Mouse (Mus musculus) liver, postnatal 0 days (tissue): Measurements from ENCODE around the gene Lrrc29. TPM values are rescaled to one million over a fixed set of nuclear protein-coding genes. Genes with fewer than 3 reads are reported as not detected.
"Not testable (repeated sequence)": the region's sequence is repeated elsewhere in the genome, so short reads cannot be mapped to it uniquely, and the experiment has no call there.

Experiments used
- ATAC-seq: fragments of 200-750 bp; cut with Nextera tagmentation; 2 replicates; pipeline ENCODE4 v1.8.0; 2017; ENCODE audit warnings: mild to moderate bottlenecking, moderate library complexity
- DNase-seq: peaks from one replicate; pipeline ENCODE4 v3.0.0-alpha.2; 2016
- H3K27ac ChIP-seq: fragments of 300-500 bp; sonication (generic); 2 replicates; pipeline ENCODE4 v1.5.1; 2014; ENCODE audit warnings: antibody characterized with exemption, moderate library complexity, mild to moderate bottlenecking, low read depth
- H3K27me3 ChIP-seq: fragments of 300-500 bp; sonication (generic); 2 replicates; pipeline ENCODE4 v1.6.1; 2014; ENCODE audit warnings: low read length, control low read depth, mixed read lengths; ENCODE audit not compliant: insufficient read depth
- H3K36me3 ChIP-seq: fragments of 300-500 bp; sonication (generic); replicated peaks from 2 replicates; pipeline ENCODE4 v1.6.1; 2014; ENCODE audit warnings: mild to moderate bottlenecking, control low read depth, low read length, moderate library complexity, mixed read lengths; ENCODE audit not compliant: insufficient read depth
- H3K4me1 ChIP-seq: fragments of 300-500 bp; sonication (generic); 2 replicates; pipeline ENCODE4 v1.6.1; 2014; ENCODE audit warnings: antibody characterized with exemption, mild to moderate bottlenecking, control low read depth; ENCODE audit not compliant: insufficient read depth
- H3K4me2 ChIP-seq: fragments of 300-500 bp; sonication (generic); 2 replicates; pipeline ENCODE4 v1.6.1; 2014; ENCODE audit warnings: low read depth, mild to moderate bottlenecking, low read length, moderate library complexity, mixed read lengths
- H3K4me3 ChIP-seq: fragments of 300-500 bp; sonication (generic); 2 replicates; pipeline ENCODE4 v1.5.1; 2014; ENCODE audit warnings: low read depth, low read length
- H3K9ac ChIP-seq: fragments of 300-500 bp; sonication (generic); replicated peaks from 2 replicates; pipeline ENCODE4 v1.6.1; 2014; ENCODE audit warnings: mild to moderate bottlenecking, moderate library complexity
- H3K9me3 ChIP-seq: fragments of 300-500 bp; sonication (generic); 2 replicates; pipeline ENCODE4 v1.6.1; 2016; ENCODE audit warnings: mild to moderate bottlenecking, control low read depth, low read length, mixed read lengths
- CTCF ChIP-seq: sonication (generic); IDR thresholded peaks from 2 replicates; pipeline ENCODE4 v1.5.1; 2016; ENCODE audit warnings: antibody characterized with exemption, low read depth
- EP300 ChIP-seq: IDR thresholded peaks from 2 replicates; pipeline ENCODE4 v1.6.1; 2016; ENCODE audit warnings: antibody characterized with exemption, low read depth, mild to moderate bottlenecking
- WGBS: fragments of 180-500 bp; shearing (Covaris S2); extraction: QIAGEN DNeasy Blood & Tissue Kit; methylation state at CpG from one replicate; pipeline ENCODE4 v1.1.7; 2014; ENCODE audit not compliant: insufficient replicate concordance; 5-methylcytosine and 5-hydroxymethylcytosine counted together
- polyA plus RNA-seq: library from polyadenylated mRNA; unstranded; fragments of >200 nt; fragmentation: Nextera tagmentation; extraction: Ambion mirVana; gene quantifications from 2 replicates; pipeline ENCODE4 v1.2.1, GENCODE M21; 2015

Lrrc29 gene
- polyA plus RNA-seq, 1 experiment from 2014 or later, result 7.7 TPM

DNA sequence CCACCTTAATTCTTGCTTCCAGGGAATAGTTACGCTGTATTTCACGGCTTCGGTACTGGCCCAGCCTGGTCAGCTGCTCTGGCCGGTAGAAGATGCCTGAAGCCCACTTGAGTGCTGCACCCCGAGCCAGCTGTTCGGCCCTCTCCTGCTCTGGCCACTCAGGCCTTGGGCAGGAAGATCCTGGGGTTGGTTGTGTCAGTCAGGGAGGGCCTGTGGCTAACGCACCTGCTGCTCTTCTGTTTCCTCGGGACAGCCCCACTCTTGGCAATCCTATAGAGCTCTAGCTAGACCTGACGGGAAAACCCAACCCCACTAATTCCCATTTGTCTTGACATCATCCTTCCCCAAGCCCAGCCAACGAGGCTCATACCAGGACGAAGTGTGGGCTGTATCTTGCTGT, 30.8 kb downstream of the Lrrc29 start:
- Histone ChIP-seq H3K9ac (no peak overlapping the region; the same call in 1 of the 2 replicates), H3K27me3 (peaks cover 5% of the 10 kb centered on the region), H3K36me3 (peaks cover 14% of the 10 kb centered on the region), H3K27ac (peak overlapping the region; percentile 37; the same call in 1 of the 2 replicates), H3K4me2 (peak overlapping the region; percentile 34), H3K4me3 (peak overlapping the region; percentile 16; the same call in 1 of the 2 replicates), H3K9me3 (no peaks in the 10 kb centered on the region), H3K4me1 (peaks cover 37% of the 10 kb centered on the region)
- DNase-seq, result no peak
- TF ChIP-seq CTCF (no peak), EP300 (no peak)
- WGBS, result 65% methylated on average over 11 of the region's 11 CpGs
- no peak for ATAC-seq

DNA sequence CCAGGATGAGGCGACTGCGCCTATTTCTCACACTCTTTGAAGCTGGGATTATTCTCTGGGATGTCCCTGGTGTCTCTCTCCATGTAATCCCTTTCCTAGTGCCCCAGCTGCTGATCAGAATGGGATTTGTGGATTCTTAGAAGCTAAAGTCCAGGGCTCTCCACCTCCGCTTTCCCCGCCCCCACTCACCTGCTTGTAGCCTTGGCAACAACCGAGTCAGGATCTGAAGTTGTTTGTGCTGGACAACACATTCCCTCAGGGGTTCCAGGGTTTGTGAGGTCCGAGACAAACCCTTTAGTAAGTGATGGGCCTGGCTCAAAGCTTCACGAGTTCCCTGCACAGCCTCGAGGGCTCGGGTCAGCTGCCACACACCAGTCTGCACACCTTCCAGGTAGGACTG, 31.3 kb downstream of the Lrrc29 start:
- peaks cover 41% of the 10 kb centered on the region for H3K4me1 ChIP-seq
- no peak overlapping the region for H3K9ac ChIP-seq
- H3K4me2 ChIP-seq, result peak overlapping the region; percentile 34

DNA sequence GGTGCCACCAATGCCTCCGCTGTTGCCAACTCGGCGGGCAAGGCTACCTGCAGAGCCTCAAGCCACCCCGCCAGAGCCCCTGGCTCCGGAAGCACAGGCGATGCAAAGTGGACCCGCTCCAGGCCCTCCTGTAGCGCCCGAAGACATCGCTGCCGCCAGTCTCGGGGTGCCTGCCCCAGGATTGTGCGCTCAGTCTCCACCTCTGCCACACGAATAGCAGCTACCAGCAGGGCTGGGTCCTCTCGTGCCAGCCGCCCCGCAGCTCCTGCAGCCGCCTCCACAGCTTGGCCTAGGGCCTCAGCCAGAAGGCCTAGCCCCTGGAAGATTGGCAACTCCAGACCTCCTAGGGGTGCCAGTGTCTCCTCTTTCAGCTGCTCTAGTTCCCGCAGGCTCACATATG, 32.7 kb downstream of the Lrrc29 start:
- no peak for ATAC-seq
- WGBS, result 67% methylated on average over 19 of the region's 19 CpGs
- Histone ChIP-seq H3K9ac (no peak overlapping the region), H3K9me3 (no peaks in the 10 kb centered on the region), H3K4me3 (no peak overlapping the region), H3K27me3 (peaks cover 11% of the 10 kb centered on the region), H3K4me1 (peaks cover 39% of the 10 kb centered on the region), H3K4me2 (no peak overlapping the region), H3K27ac (no peak overlapping the region), H3K36me3 (no peaks in the 10 kb centered on the region; the same call in 1 of the 2 replicates)
- TF ChIP-seq EP300, result no peak
- TF ChIP-seq CTCF, result no peak
- no peak for DNase-seq

More for the DNA sequence above, 31.3 kb downstream of the Lrrc29 start:
- 72% methylated on average over 9 of the region's 9 CpGs for WGBS
- Histone ChIP-seq H3K9me3 (no peaks in the 10 kb centered on the region), H3K4me3 (no peak overlapping the region), H3K36me3 (peaks cover 9% of the 10 kb centered on the region), H3K27ac (no peak overlapping the region), H3K27me3 (peaks cover 10% of the 10 kb centered on the region)
- DNase-seq, result no peak
- TF ChIP-seq CTCF (no peak), EP300 (no peak)
- ATAC-seq, result no peak

DNA sequence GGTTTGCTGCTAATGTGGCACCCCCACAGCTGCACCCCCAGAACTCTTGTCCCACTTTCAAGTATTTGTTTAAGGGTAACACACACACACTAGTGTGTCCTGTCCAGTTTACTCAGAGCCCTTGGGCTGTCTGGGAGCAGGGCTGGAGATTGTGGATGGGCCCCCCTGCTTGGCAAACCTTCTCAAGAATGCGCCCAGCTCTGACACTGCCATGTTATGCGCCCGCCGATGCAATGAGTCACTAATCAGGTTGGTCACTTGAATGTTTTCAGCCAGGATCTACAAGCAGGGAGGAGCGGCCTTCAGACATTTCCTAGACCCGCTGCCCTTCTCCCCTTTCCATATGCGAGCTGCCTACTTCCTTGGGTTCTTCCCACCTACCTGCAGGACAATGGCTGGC, 33.6 kb downstream of the Lrrc29 start:
- ATAC-seq (no peak), DNase-seq (no peak)
- Histone ChIP-seq H3K9me3 (no peaks in the 10 kb centered on the region), H3K4me3 (no peak overlapping the region), H3K9ac (no peak overlapping the region), H3K4me1 (peaks cover 36% of the 10 kb centered on the region), H3K36me3 (no peaks in the 10 kb centered on the region), H3K27ac (no peak overlapping the region), H3K27me3 (peaks cover 11% of the 10 kb centered on the region), H3K4me2 (no peak overlapping the region)
- TF ChIP-seq CTCF, result no peak
- no peak for TF ChIP-seq EP300
- WGBS, result 71% methylated on average over 7 of the region's 7 CpGs

DNA sequence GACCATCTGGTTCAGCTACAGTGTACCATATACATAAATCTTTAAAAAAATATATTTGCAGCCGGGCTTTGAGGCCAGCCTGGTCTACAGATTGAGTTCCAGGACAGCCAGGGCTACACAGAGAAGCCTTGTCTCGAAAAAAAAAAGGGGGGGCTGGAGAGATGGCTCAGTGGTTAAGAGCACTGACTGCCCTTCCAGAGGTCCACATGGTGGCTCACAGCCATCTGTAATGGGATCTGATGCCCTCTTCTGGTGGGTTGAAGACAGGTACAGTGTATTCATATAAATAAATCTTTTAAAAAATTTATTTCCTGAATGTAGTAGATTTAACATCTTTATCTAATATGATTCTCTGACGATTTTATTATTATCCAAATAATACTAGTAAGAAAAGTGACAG, 34.3 kb downstream of the Lrrc29 start:
- not testable (repeated sequence) for H3K4me2 ChIP-seq, H3K9ac ChIP-seq, H3K36me3 ChIP-seq, H3K27ac ChIP-seq, DNase-seq, H3K4me3 ChIP-seq, ATAC-seq, H3K9me3 ChIP-seq
- peaks cover 12% of the 10 kb centered on the region for H3K27me3 ChIP-seq
- peak; percentile 32 for TF ChIP-seq CTCF
- WGBS, result 70% methylated on average over 3 of the region's 3 CpGs
- peaks cover 33% of the 10 kb centered on the region for H3K4me1 ChIP-seq

DNA sequence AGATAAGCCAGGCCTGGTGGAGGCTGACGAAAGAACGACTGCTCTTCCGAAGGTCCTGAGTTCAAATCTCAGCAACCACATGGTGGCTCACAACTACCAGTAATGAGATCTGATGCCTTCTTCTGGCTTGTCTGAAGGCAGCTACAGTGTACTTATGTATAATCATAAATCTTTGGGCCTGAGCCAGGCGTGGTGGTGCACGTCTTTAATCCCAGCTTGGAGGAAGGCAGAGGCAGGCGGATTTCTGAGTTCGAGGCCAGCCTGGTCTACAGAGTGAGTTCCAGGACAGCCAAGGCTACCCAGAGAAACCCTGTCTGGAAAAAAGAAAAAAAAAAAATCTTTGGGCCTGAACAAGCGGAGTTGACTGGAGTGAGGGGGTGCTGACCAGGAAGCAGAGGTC, 34.7 kb downstream of the Lrrc29 start:
- H3K9me3 ChIP-seq, H3K4me3 ChIP-seq, H3K9ac ChIP-seq, DNase-seq, H3K27ac ChIP-seq, H3K4me2 ChIP-seq, ATAC-seq, H3K36me3 ChIP-seq: not testable (repeated sequence)
- WGBS, result 81% methylated on average over 8 of the region's 8 CpGs
- peaks cover 14% of the 10 kb centered on the region for H3K27me3 ChIP-seq
- H3K4me1 ChIP-seq, result peaks cover 28% of the 10 kb centered on the region
